Mouse (Mus musculus) retina, postnatal 1 day (tissue): ENCODE measurements at regions not wholly inside any gene's neighbourhood (a gene's known extent, or its start where the extent isn't known, plus 50 kb on each side); places are given as distances from the start of the nearest gene placed in this dataset.

Source experiments
- DNase-seq: peaks from one replicate; pipeline ENCODE4 v3.0.0-alpha.2; 2012

- peak; percentile 57 for DNase-seq
These were observed 184.1 kb downstream of the 1500009L16Rik start for GRCm38 (mm10) chr10:83906751-83907150.

DNA sequence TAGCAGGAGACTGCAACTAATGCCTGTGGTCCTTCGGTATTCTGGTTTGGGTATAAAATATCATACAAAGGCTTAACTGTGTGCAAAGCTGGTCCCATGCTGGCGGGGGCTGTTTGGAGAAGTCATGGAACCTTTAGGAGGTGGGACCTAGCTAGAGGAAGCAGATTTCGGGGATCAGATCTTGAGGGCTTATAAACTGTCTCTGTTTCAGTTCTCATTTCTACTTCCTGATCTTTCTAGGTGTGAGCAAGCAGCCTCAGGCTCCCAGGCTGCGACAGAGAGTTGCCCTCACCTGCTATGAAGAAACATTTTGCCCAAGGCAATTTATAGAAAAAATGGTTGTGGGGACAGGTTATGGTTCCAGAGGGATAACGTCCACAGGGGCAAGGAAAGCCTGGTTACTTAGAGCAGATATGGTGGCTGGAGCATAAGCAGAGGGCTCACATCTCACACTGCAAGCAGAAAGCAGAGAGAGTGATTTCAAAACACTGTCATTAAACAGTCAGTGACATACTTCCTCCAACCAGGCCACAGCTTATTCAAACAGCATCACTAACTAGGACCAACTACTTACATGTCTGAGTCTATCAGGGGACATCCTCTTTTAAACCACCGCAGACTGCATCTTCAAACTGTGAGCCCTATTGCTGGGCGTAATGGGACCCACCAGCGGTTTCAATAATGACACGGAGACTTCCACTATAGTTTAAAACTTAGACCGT is 188.1 kb downstream of the 1500009L16Rik start:
- no peak for DNase-seq

- DNase-seq, result peak; percentile 72
These were observed 191.9 kb downstream of the 1500009L16Rik start for GRCm38 (mm10) chr10:83914401-83915132.

DNA sequence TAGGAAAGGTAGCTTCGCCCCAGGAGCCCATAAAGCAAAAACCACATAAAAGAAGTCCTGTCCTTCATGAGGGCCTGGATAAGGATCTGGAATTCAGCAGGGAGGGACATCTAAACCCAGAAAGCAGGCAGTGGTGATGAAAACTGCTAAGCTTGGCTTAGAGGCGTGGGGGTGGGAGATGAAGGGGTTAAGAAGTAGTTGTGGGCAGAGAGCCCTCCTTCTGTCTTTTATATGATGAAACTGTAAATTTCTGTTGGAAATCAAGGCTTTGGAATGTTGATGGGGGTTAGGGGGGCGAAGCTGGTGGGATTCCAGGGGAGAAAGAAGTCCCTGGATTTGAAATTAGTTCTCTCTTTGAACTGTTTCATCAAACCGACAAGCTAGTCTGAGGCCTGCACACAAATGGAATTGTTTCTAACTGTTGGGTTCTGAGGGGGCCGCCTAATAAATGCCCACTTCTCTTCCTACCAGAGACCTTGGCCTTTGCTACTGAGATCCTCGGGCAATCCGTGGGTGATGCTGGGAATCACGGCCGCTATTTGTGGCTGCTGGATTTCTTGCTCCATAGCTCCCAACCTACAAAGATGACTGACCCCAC is 192.6 kb downstream of the 1500009L16Rik start:
- DNase-seq, result peak; percentile 12

- no peak for DNase-seq
These were observed 204.3 kb downstream of the 1500009L16Rik start for GRCm38 (mm10) chr10:83926990-83927389.

DNA sequence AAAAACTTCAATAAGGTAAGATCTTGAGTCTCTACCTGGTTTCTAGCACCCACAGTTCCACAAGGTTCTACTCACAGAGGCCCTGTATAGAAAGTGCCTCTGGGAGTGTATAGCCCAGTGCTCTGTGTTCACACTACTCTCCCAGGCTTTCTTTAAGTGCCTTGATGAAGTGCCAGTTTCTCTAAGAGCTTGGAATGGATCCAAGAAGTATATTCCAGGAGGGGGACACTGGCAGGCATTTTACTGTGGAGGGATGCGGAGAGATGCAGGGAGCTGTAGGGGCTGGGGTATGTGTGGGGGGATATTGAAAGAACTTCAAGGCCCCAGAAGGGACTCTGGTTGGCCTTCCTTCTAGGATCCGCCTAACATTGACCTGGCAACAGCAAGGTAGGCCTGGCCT is 204.9 kb downstream of the 1500009L16Rik start:
- DNase-seq, result no peak

DNA sequence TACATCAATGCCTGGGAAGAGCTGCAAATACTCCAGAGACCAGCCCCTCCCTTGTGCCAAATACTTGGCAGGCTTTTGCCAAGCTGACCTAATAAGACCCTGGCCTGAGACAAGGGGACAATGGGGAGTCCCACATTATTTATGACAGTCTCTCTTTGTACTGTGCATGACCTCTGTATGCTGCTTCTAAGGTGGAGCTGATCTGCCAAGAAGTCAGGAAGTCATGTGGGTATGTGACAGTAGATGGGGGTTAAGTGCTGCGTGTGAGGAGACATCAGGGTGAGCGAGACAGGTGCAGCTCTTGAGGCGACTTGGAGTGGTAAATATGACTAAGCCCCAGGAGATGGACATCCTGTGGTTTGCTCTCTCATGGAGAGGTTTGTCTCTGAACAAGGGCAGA is 209.1 kb downstream of the 1500009L16Rik start:
- peak; percentile 24 for DNase-seq

DNA sequence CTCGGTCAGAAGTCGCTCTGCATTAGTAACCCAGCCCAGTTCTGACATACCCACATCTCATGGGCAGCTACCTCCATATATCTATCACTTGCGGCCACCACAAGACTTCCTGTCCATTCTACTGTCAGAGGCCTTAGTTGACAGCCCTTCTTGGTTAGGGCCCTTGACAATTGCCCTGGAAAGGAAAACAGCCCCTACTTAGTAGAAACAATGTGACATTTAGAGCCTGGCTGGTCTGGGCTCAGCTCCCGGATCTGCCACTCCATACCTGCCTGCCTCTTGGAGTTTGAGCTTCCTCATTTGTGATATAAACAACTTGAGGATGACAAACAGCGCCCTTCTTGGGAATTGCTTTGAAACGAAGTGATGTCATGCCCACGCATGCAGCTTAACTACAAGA is 210.5 kb downstream of the 1500009L16Rik start:
- no peak for DNase-seq

GRCm38 (mm10) chr10:83934498-83934897 is 211.8 kb downstream of the 1500009L16Rik start:
- DNase-seq, result peak; percentile 78

GRCm38 (mm10) chr10:83937168-83937567 is 214.5 kb downstream of the 1500009L16Rik start:
- no peak for DNase-seq

- DNase-seq, result no peak
These were observed 219.4 kb downstream of the 1500009L16Rik start for GRCm38 (mm10) chr10:83942101-83942500.

- DNase-seq, result no peak
These were observed 221.5 kb downstream of the 1500009L16Rik start for GRCm38 (mm10) chr10:83944158-83944557.

GRCm38 (mm10) chr10:83944897-83945296 is 222.2 kb downstream of the 1500009L16Rik start:
- no peak for DNase-seq

GRCm38 (mm10) chr10:83945503-83945902 is 222.8 kb downstream of the 1500009L16Rik start:
- no peak for DNase-seq

DNA sequence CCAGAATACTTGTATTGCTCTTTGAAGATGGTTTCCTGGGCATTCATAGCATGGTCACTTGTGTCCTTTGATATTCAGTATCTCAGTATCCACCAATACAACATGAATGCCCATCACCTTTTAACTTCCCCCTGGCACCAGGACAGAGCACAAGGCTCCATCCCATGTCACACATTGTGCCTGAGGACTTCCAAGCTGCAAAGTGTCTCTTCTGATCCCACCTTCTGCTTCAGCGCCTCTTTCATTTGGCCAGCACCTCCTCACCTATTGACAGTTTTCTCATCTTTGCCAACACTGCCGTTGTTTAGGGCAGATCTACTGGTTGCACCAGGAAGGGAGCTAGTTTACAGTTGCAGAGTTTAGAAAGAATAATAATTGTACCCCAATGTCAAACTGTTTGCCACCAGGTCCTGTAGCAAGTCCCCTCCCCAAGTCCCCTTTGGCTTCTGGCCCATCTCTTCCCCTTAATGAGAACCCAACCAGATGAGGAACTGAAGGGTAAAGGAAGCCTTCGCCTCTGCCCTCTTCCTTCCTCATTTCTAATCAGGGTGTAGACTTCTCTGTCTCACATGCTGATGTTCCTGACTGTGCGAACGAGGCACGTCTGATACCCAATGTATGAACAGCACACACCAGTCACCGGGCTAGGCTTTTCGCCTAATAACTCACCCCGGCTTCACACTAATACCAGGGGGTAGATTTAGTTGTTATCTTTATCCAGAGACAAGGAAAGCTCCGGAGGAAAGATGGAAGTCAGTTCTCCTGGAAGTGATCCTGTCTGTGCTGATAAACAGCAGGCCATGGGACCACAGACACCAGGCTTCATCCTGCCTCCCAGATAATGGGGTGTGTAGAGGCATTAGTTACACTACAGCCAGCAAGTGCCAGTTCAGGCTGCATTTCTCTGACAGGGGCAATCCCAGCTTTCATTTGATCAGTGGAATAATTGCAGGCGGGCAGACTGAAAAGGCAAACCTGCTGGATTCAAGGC is 223.8 kb downstream of the 1500009L16Rik start:
- no peak for DNase-seq

DNA sequence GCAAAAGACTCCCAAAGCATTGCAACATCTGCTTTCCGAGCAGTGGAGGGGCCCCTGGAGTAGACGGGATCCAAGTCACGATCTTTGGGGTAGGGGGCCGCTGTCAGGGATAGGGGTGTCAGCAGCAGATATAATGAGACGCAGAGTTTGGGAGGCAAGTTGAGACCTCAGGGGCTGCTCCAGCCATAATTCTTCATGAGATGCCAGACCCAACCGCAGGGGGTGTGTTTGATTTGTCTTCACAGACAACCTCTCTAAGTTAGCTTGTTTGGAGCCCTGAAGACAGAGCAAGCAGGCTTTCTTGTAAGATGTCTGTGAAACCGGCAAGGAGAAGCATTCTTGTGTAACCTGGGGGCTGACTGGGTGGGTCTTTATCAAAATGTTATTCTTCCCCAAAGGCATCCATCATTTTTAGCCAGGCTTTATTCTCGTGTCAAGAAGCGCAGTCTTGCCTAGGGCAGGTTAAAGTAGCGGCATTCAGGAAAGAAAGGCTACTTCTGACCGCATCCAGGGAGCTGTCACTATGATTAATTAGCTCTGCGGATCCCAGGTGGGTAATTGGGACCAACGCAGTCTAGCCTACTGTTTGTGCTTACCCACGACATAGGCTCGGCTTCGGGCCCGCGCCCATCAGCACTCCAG is 234.6 kb downstream of the 1500009L16Rik start:
- DNase-seq, result peak; percentile 21

GRCm38 (mm10) chr10:83958397-83958796 is 235.7 kb downstream of the 1500009L16Rik start:
- DNase-seq, result no peak

GRCm38 (mm10) chr10:83958826-83959225 is 236.2 kb downstream of the 1500009L16Rik start:
- DNase-seq, result no peak

GRCm38 (mm10) chr10:83963232-83963760 is 240.6 kb downstream of the 1500009L16Rik start:
- DNase-seq, result peak; percentile 40

DNA sequence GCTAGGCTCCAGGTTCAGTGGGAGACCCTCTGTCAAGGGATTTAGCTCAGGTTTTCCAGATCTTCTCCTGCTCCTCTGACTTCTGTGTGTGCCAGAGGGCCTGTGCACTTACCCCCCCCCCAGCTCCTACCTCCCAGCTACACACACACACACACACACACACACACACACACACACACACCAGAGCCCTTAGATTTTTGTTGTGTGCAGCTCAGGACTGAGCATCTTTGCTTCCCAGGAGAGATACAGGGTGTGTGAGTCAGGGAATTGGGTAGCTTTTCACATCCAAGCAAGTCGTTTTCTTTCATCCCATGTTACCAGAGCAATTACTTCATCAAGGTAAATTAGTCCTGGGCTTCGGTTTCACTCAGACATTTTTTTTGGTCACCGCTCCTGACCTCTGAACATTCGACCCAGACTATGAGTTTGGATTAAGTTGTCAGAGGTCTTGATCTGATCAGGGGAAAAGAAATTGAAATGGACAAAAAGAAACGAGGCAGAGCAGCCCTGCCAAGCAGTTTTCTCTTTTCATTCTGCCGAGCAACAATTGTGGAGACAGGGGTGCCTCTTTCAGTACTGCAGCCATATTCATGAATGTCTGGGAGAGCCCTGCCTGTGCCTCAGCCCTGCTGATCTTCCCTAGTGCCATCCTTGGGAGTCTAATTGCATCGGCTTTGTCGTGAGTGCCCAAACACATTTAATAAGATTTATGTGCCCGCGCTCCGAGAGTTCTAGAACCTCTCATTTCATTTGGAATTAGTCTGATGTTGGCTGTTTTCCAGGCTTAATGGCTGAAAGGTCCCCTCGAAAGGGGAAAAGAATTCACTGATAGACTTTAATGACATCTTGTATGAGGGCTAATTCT is 241.3 kb downstream of the 1500009L16Rik start:
- DNase-seq, result peak; percentile 35

GRCm38 (mm10) chr10:83964838-83965237 is 242.2 kb downstream of the 1500009L16Rik start:
- no peak for DNase-seq
